Mouse (Mus musculus) liver, embryonic 14.5 days (tissue): ENCODE measurements at regions not wholly inside any gene's neighbourhood (a gene's known extent, or its start where the extent isn't known, plus 50 kb on each side); places are given as distances from the start of the nearest gene placed in this dataset.

ENCODE experiments used
- ATAC-seq: fragments of 200-750 bp; cut with Nextera tagmentation; 2 replicates; pipeline ENCODE4 v1.8.0; 2017; ENCODE audit warnings: moderate number of reproducible peaks, mild to moderate bottlenecking, moderate library complexity; ENCODE audit not compliant: insufficient read depth
- DNase-seq, 3 experiments: peaks; one replicate each; pipeline ENCODE4 v3.0.0-alpha.2; 2012 to 2013; ENCODE audit warnings: low read depth in 3 of 3, low spot score in 3 of 3
- H3K27ac ChIP-seq: fragments of 300-500 bp; sonication (generic); 2 replicates; pipeline ENCODE4 v1.5.1; 2014; ENCODE audit warnings: moderate library complexity, mild to moderate bottlenecking, control low read depth, inconsistent platforms
- H3K27me3 ChIP-seq: fragments of 300-500 bp; sonication (generic); 2 replicates; pipeline ENCODE4 v1.6.1; 2014; ENCODE audit warnings: mild to moderate bottlenecking, low read length, moderate library complexity; ENCODE audit not compliant: control insufficient read depth, insufficient read depth
- H3K36me3 ChIP-seq: fragments of 300-500 bp; sonication (generic); replicated peaks from 2 replicates; pipeline ENCODE4 v1.6.1; 2014; ENCODE audit warnings: low read depth; ENCODE audit not compliant: control insufficient read depth, insufficient read depth
- H3K4me1 ChIP-seq, 2 experiments: fragments of 200-500 bp in 1 of 2; fragments of 300-500 bp in 1 of 2; sonication (generic) in 1 of 2; replicated peaks; 2 replicates each; pipeline ENCODE4 v1.6.1; 2012 to 2014; ENCODE audit warnings: antibody characterized with exemption in 1 of 2, inconsistent platforms in 1 of 2, low read length in 1 of 2; ENCODE audit not compliant: control insufficient read depth in 2 of 2, insufficient read depth in 2 of 2
- H3K4me2 ChIP-seq: fragments of 300-500 bp; sonication (generic); 2 replicates; pipeline ENCODE4 v1.6.1; 2014; ENCODE audit warnings: low read depth, mild to moderate bottlenecking, control low read depth, moderate library complexity
- H3K4me3 ChIP-seq, 2 experiments: fragments of 200-500 bp in 1 of 2; fragments of 300-500 bp in 1 of 2; sonication (generic) in 1 of 2; 2 replicates each; pipeline ENCODE4 v1.5.1; 2012 to 2014; ENCODE audit warnings: low read depth in 2 of 2, low read length in 2 of 2, mild to moderate bottlenecking in 2 of 2, control low read depth in 1 of 2, inconsistent platforms in 1 of 2, moderate library complexity in 1 of 2; ENCODE audit not compliant: insufficient read depth in 1 of 2
- H3K9ac ChIP-seq: fragments of 300-500 bp; sonication (generic); replicated peaks from 2 replicates; pipeline ENCODE4 v1.6.1; 2014; ENCODE audit warnings: mild to moderate bottlenecking, control low read depth, moderate library complexity
- H3K9me3 ChIP-seq: fragments of 300-500 bp; sonication (generic); 2 replicates; pipeline ENCODE4 v1.6.1; 2016; ENCODE audit warnings: low read length, mixed read lengths; ENCODE audit not compliant: control insufficient read depth
- CTCF ChIP-seq: IDR thresholded peaks from 2 replicates; pipeline ENCODE4 v1.5.1; 2016; ENCODE audit warnings: antibody characterized with exemption, low read depth, control low read depth
- EP300 ChIP-seq: IDR thresholded peaks from 2 replicates; pipeline ENCODE4 v1.6.1; 2016; ENCODE audit warnings: antibody characterized with exemption, low read depth
- WGBS: fragments of 180-500 bp; shearing (Covaris S2); extraction: QIAGEN DNeasy Blood & Tissue Kit; methylation state at CpG from one replicate; pipeline ENCODE4 v1.1.7; 2014; ENCODE audit not compliant: insufficient replicate concordance; 5-methylcytosine and 5-hydroxymethylcytosine counted together

- no peak for TF ChIP-seq EP300
- no peak for TF ChIP-seq CTCF
- 62% methylated on average over 1 of the region's 1 CpGs for WGBS
Observed at GRCm38 (mm10) chr9:33624378-33624777, 861.3 kb upstream of the Kirrel3 start.

GRCm38 (mm10) chr9:33629731-33630473, 855.8 kb upstream of the Kirrel3 start:
- TF ChIP-seq CTCF (no peak), EP300 (no peak)
- Histone ChIP-seq H3K27ac (no peak overlapping the region), H3K9ac (no peak overlapping the region), H3K9me3 (no peaks in the 10 kb centered on the region), H3K4me1 (no peaks in the 10 kb centered on the region), H3K4me2 (no peak overlapping the region), H3K4me3 (no peak overlapping the region), H3K27me3 (no peaks in the 10 kb centered on the region), H3K36me3 (no peaks in the 10 kb centered on the region)
- DNase-seq: no peak
- ATAC-seq: no peak
- WGBS: 45% methylated on average over 6 of the region's 6 CpGs

More at GRCm38 (mm10) chr9:33624378-33624777, 861.3 kb upstream of the Kirrel3 start:
- no peak for ATAC-seq
- H3K9ac ChIP-seq: no peak overlapping the region
- no peak overlapping the region for H3K4me2 ChIP-seq
- H3K4me1 ChIP-seq: no peaks in the 10 kb centered on the region
- no peak for DNase-seq
- H3K27ac ChIP-seq: no peak overlapping the region
- H3K9me3 ChIP-seq: no peaks in the 10 kb centered on the region
- no peaks in the 10 kb centered on the region for H3K27me3 ChIP-seq
- no peak overlapping the region for H3K4me3 ChIP-seq
- H3K36me3 ChIP-seq: no peaks in the 10 kb centered on the region

GRCm38 (mm10) chr9:33662978-33663377, 822.7 kb upstream of the Kirrel3 start:
- TF ChIP-seq CTCF (no peak), EP300 (no peak)
- no peak for DNase-seq
- WGBS: 64% methylated on average over 5 of the region's 5 CpGs

GRCm38 (mm10) chr9:33681129-33681528, 804.6 kb upstream of the Kirrel3 start:
- no peak for ATAC-seq
- Histone ChIP-seq H3K4me3 (no peak overlapping the region), H3K27me3 (no peaks in the 10 kb centered on the region), H3K9me3 (no peaks in the 10 kb centered on the region), H3K9ac (no peak overlapping the region), H3K27ac (no peak overlapping the region), H3K36me3 (no peaks in the 10 kb centered on the region), H3K4me1 (no peaks in the 10 kb centered on the region), H3K4me2 (no peak overlapping the region)
- TF ChIP-seq EP300 (no peak), CTCF (no peak)
- 44% methylated on average over 1 of the region's 1 CpGs for WGBS
- DNase-seq: no peak

More at GRCm38 (mm10) chr9:33662978-33663377, 822.7 kb upstream of the Kirrel3 start:
- Histone ChIP-seq H3K27me3 (no peaks in the 10 kb centered on the region), H3K4me2 (no peak overlapping the region), H3K27ac (no peak overlapping the region), H3K4me3 (no peak overlapping the region), H3K9me3 (no peaks in the 10 kb centered on the region), H3K36me3 (no peaks in the 10 kb centered on the region), H3K9ac (no peak overlapping the region), H3K4me1 (no peaks in the 10 kb centered on the region)
- ATAC-seq: no peak

GRCm38 (mm10) chr9:33691731-33692130, 794.0 kb upstream of the Kirrel3 start:
- Histone ChIP-seq H3K4me3 (no peak overlapping the region), H3K27ac (no peak overlapping the region), H3K9me3 (no peaks in the 10 kb centered on the region), H3K9ac (no peak overlapping the region), H3K36me3 (no peaks in the 10 kb centered on the region), H3K27me3 (no peaks in the 10 kb centered on the region), H3K4me2 (no peak overlapping the region), H3K4me1 (no peaks in the 10 kb centered on the region)
- no peak for TF ChIP-seq CTCF
- no peak for TF ChIP-seq EP300
- DNase-seq: no peak
- 54% methylated on average over 4 of the region's 4 CpGs for WGBS
- ATAC-seq: no peak
